Mouse (Mus musculus) lung, adult 18-20 months (tissue): ENCODE measurements around the gene Gpr108.
A peak's percentile ranks its signal among the peaks of the same experiment; 100 is the strongest.

Experiments used
- DNase-seq, 2 experiments: peaks; one replicate each; pipeline ENCODE4 v3.0.0; 2022; ENCODE audit warnings: mixed read lengths in 2 of 2

Gpr108 gene

DNA sequence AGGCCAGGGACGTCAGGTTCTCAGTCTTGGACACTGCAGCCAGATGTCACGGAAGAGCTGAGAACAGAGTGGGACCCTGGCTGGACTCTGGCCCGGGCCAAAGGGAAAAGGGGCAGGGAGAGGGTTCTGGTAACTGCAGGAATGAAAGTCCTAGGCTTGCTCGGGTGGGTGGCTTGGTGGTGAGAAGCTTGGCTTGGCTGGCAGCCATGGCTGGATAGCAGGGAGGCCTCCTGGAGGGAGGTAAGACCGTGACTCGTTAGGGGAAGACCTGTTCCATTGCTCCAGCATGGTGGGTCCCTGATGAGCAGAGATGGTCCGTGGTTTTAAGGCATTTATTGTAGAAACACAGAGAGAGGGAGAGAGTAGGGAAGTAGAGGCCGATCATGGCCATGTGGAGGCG, 23.1 kb upstream of the Gpr108 start:
- DNase-seq, result no peak

DNA sequence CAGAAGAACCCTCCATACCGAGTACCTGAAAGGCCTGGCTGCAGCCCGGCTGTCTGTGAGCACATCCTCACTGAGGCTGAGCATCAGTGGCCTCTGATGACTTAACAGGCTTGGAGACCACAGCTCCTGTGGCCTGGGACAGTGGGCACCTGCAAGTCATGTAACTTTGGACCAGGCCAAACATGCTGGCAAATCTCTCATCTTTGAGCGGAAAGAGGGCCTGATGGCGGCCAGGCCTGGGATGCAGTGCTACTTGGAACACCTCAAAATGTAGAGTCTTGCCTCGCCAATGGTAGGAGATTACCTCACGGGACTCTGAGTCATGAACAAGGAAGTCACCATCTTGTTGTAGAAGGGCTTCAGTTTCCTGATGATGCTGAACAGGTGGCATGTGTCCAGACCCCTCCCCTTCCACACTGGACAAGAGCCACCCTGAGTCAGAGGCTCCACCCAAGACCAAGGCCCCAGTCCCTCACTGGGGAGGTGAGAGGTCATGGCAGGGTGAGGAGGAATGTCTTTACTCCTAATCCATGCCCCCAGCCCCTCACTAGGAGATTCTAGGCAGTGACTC, 19.4 kb upstream of the Gpr108 start:
- peak; percentile 46 to 60 for DNase-seq

DNA sequence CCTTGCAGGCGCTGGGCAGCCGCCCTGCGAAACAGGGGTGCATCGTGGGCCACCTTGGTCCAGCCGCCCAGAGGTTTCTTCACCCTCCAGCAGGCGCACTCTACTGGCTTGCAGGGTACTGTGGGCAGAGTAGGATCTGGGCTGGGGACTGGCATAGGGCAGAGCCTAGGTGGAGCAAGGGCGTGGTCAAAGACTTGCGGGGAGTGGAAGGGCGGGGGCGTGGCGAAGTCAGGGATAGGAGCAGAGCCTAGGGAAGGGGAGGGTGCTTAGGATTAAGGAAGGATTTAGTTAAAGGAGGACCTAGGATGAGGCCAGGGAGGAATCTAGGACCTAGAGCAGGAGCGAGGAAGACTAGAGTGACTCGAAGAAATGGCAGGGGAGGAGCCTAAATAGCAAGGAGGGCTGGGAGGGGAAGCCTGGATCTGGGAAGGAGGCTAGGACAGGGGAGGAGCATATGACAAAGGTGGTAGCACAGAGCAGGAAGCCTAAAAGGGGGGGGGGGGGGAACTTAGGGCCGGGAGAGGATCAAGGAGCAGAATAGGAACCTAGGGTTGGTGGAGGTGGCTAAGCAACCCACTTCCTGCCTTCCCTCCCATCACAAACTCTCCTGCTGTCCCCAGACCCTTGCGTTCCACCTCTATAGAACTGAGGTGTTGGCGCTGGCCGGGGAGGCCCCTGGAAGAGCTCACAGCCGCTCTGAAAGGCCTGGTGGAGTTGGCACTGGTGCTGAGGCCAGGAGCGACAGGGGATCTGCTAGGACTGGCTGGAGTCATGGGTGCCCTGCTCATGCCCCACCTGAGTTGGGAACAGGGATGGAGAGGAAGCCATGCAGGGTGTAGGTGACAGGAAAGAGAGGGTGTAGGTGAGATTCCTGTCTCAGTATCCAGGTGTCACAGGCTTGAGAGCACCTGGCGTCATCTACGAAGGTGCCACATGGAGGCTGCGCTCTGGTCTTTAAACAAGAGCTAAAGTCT, 17.0 kb upstream of the Gpr108 start:
- peak; percentile 95 to 97 for DNase-seq

DNA sequence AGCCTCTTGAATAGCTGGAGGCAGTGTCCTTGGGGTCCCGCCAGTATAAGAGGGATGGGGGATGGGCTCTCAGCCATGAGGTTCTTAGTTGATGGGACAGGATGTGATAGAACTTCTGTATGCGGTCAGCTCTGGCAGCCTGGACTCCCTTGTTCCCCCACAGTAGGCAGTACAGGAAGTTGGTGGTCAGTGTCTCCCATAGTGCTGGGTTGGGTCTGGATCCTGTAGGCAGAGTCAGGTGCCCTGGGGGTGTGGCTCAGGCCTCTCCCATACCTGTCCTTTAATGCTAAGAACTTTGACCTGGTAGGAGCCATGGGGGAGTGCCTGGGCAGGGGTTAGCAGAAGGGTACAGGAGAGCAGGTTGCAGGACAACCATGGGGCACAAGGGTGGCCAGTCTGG, 15.9 kb upstream of the Gpr108 start:
- DNase-seq, result no peak

DNA sequence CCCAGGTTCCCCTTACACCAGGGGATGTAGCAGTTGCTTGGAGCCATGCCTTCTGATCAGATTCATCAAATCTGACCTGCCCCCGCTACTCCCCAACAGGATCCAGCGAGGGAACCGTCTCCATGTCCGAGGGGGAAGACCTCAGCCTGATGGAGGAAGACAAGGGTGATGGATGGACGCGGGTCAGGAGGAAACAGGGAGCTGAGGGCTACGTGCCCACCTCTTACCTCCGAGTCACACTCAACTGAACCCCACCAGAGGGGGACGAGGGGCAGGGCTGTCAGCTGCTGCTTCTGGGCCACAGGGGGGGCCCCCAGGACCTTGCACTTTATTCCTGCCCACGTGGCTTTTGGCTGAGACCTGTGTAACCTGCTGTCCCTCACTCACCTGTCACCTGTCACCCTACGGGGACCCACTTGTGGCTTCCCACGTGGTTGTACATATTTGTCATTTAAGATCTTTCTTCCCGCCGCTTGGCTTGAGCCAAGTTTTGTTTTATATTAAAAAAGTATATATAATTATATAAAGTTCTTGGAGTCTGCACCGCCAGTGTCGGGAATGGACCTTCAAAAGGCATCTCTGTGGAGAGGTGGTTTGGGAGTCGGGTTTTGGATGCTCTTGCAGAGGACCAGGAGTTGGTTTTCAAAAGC, 14.8 kb upstream of the Gpr108 start:
- no peak for DNase-seq

DNA sequence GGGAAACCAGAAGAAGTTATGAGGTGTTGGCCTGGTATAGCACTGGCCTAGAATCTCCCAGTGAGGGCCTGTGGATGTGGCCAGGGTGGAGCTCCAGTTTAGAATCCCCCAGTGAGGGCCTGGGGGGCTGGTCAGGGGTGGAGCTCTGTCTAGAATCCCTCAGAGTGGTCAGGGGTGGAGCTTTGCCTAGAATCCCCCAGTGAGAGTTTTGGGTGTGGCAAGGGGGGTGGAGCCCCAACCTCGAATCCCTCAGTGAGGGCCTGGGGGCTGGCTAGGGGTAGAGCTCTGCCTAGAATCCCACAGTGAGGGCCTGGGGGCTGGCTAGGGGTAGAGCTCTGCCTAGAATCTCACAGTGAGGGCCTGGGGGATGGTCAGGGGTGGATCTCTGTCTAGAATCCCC, 13.6 kb upstream of the Gpr108 start:
- DNase-seq, result no peak

DNA sequence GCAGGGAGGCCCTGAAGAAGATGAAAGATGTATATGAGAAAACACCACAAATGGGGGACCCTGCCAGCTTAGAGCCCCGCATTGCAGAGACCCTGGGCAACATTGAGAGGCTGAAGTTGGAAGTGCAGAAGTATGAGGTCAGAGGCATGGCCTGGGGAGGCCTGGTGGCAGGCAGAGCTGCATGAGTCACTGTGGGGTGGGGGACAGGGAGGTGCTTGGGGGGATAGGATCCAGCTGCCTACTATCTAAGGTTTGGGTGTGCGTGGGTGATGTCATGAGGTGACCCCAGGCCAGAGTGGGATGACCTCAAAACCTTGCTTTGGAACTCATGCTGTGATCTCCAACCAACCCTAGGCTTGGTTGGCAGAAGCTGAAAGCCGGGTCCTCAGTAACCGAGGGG, 13.0 kb upstream of the Gpr108 start:
- no peak for DNase-seq

DNA sequence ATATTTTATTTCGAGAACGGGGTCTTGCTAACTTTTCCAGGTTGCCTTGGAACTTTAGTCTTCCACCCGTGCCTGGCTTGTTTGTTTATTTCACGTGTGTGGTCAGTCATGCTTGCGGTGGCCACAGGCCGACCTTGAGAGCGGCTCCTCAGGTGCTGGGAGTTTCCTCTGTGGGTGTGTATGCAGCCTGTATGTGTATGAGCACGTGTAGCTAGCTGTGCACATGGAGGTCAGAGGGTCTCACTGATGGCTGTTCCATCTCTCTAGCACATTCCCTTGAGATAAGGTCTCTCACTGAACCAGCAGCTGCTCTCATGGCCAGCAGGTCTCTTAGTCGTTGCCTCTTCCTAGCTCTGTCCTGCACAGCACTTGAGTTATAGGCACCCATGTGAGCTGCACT, 12.1 kb upstream of the Gpr108 start:
- DNase-seq, result no peak

DNA sequence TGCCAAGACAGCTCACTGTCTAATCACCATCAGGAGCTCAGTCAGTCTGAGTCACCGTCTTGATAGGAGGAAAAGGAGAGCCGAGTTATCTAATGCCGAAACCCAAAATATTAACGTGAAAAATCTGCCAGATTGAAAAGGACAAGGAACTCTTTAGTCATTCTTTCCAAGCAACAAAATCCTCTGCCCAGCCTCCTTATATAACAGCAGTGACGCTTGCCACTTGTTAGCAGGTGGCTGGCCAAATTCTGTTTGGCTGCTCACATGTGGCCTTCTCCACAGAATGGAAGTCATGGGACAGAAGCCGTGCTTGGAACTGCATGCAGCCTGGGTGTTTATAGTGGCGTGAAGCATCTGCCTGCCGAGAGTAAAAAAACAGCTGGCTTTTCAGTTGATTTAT, 11.5 kb upstream of the Gpr108 start:
- no peak for DNase-seq

DNA sequence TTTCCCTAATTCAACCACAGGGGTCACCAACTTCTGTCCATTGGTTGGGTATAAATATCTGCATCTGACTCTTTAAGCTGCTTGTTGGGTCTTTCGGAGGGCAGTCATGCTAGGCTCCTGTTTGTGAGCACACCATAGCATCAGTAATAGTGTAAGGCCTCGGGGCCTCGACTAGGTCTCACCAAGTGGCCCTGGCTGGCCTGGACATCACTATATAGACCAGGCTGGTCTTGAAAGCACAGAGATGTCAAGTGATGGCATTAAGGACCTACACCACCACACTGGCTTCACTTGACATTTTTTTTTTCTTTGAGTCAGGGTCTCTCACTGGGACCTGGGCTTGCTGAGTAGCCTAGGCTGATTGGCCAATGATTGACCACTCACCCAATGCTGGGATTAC, 9.9 kb upstream of the Gpr108 start:
- no peak for DNase-seq

DNA sequence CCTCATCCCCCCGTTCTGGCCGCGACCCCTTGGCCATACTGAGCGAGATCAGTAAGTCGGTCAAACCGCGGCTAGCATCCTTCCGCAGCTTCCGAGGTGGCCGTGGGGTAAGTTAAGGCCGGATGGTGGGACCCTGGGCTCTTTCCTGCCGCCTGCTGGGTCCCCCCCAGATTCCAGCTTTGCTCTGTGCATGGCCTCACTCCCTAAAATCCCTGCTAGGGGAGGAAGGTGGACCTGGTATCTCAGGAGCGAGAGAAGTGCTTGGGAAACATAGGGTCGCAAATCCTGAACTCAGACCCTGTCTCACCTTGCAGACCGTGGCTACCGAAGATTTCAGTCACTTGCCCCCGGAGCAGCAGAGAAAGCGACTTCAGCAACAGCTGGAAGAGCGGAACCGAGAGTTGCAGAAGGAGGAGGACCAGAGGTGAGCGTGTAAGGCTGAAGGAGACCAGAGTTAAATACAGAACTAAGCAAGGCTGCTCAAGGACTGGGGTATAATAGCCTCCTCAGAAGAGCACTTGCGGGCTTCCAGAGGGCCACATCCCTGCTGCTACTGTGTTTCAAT, 8.8 kb upstream of the Gpr108 start:
- no peak for DNase-seq

DNA sequence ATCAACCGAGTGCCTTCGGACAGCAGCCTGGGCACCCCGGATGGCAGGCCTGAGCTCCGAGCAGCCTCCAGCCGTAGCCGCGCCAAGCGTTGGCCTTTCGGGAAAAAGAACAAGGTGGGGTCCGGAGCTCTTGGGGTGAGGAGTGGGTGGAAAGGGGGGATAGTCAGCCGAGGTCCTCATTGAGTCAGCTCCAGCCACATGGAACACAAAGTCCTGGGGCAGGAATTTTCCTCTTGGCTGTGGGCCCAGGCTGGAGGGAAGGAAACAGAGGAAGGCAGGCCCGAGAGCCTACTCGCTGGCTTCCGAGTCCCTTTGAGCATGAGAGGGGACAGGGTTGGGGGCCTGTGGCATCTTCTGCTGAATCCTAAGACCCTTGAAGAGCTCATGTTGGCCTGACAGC, 7.1 kb upstream of the Gpr108 start:
- peak; percentile 64 to 68 for DNase-seq

DNA sequence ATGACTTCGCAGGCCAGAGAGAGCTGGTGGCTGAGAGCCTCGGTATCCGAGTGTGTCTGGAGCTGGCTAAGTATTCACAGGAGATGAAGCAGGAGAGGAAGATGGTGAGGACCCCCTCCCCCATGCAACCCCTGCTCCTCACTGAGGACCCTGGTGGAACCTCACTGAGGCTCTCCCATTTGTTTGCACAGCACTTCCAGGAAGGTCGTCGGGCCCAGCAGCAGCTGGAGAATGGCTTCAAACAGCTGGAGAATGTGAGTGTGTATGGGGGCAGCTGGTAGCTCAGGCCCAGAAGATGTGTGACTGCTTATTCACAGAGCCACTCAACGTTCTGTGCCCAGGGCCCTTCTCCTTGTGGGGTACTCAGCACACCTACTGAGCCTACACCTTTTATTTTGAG, 5.1 kb upstream of the Gpr108 start:
- DNase-seq, result no peak

DNA sequence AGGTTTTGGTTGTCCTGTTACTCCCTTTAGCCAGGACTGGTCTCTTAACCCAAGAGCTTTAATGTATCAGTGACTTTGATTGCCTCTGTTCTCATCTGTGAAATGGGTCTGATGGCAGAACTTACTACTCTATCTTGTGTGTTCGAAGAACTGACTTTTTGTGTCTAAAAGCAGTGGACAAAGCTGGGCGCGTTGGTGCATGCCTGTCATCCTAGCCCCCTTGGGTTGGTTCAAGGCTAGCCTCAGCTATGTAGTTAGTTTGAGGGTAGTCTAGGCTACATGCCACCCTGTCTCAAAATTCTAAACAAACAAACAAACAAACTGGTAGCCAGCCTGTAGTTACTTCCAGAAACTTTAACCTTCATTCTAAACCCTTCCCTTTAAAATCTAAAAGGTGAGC, 3.2 kb upstream of the Gpr108 start:
- DNase-seq, result no peak

DNA sequence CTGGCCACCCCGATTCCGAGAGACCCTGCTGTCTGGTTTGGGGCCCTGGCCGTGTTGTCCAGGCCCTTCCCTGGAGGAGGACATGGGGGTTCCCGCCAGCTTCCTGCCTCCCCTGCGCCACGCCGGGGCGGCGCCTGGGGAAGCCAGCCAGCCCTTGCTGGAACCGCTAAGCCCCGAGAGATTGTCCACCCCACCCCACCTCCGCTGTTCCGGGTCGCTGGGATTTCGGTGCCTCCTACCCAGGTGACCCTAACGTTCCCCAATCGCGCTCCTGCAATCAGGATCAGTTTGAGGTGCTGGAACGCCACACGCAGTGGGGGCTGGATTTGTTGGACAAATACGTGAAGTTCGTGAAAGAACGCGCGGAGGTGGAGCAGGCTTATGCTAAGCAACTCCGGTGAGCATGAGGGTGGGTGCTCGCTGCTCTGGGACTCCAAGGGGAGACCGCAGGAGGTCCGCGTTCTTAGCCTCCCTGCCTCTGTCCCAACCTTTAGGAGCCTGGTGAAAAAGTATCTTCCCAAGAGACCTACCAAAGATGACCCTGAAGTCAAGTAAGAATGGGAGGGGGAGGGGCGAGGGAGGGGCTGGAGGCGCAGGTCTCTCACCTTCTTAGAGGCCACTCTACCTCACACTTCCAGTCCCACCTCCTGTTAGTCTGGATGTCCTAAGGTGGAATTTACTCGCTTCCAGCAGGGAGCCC, 2.4 kb upstream of the Gpr108 start:
- peak; percentile 65 to 80 for DNase-seq

DNA sequence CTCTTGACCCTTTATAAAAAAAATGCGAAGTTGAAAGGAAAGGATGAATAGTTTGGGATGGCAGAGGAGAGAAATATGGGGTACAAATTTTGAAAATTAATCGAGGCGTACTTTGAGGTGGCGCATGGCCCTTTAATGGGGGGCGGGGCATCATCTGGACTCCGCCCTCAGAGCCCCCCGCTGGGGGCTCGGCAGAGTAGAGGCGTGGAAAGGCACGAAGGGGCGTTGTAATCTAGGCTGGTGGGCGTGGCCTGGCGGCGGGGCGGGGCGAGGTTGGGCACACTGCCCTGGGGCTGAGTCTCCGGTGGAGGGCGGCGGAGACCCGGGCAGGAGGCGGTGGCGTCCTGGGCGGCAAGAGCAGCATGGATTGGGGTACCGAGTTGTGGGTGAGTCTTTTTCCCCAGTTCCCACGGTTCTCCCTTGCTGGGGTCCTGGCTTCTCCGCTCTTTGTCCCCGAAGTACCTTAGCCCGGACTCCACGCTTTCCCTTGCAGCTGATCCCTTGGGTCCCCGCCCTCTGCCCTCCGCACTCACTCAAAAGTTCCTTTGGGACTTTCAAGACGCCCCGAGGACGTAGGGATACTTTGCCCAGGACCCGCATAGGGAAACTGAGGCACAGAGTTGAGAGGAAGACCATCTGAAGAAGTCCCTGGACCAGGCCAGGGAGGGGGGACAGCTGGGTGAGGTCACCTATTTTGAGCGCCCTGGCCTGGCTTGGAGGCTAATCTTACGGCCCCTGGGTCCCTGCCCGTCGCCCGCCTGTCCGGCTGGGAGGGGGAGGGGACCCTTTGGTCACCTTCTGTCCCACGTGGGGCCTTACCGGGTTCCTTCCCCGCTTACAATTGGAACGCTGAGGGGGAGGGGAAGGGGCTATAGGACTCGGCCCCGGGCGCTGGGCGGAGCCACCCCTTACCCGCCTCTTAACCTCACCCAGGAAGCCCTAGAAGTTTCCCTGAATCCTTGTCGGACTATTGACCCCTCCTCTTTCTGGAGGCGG, 1.2 kb upstream of the Gpr108 start, which contains the start of gene Trip10:
TSS of gene Trip10 (plus strand) at position 270 of the 996 bp plus-strand sequence.
- peak; percentile 96 for DNase-seq

DNA sequence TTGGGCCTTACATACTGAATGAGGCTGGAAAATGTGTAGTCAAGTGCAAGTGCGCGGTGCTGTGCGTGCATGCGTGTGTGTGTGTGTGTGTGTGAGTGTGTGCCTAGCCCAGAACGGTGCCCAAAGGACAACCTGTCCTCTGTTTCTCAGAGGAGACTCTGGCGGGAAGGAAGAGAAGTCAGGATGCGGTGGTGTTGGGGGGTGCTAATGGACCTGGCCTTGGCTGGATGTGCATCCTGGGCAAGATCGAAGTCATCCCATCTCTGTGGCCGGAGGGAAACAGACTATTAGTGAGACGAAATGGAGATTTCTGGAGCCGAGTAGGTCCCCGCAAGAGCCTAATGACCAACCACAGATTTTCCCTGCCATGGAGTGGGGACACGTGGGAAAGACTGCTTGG, 525 bp upstream of the Gpr108 start:
- no peak for DNase-seq

DNA sequence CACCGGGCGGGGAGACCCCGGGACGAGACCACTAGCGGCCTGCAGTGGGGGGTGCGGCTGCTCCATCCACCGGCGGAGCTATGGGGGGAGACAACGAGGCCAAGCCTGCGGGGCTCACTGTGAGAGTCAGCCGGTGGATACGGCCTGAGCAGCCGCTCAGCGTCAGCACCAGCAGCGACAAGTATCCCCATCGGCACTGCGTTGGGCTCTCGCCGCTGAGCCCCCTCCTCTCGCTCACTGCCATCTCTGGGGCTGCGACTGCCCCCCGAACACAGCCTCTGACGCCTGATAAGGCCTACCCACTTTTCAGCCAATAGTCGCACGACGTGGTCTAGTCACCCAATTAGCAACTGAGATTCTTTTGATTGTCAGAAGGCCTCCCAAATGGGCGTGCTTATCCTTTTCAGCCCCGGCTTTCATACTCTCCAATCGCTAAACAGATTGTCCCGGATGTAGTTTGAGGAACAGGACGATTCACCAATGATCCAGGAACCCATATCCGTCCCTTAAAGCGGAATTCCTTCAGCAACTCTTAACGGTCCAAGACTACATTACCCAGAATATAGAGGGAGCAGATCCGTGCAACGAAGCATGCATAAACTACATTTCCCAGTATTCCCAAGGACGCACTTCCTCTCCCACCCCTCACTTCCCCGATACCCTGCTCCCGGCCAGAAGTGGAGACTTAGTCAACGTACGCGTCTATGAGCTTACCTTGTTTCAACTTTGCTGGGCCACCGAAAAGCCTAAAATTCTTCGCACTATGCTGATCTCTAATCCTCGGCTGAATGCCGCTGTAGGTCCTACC, 649 bp downstream of the Gpr108 start:
- peak; percentile 96 to 97 for DNase-seq

DNA sequence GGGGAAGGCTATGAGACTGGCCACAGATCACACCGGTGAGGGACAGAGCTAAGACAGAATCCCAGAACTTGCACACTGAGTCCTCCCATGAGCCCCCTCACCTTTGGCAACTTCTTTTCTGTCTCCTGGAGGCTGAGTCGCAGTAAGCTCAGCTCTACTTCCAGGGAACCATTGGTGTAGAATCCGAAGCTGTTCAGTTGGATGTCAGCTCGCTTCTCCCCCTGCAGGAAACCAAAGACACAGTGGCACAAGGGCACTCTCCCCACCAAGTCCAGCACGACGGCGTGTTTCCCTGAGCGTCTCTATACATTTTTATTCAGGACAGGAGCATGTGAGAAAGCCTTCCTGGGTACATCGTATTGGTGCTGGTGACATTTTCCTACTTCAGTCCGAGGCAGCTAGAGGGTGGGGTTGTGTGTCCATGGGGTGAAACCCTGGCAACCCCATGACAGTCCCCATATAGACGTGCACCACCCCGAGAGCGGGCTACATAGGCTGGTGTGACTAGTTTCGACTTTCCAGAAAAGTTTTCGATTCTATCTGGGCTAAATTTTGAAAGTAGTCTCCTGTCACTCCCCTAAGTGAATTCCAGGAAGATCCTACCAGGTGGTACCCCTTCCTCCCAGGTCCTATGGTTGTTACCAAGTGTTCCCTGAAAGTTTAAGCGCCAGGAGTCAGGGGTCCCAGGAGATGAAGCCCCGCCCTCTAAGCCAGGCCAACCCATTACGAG, 1.4 kb downstream of the Gpr108 start:
- DNase-seq, result no peak
